Mouse (Mus musculus) brain, embryonic 14.5 days (tissue): ENCODE measurements at regions not wholly inside any gene's neighbourhood (a gene's known extent, or its start where the extent isn't known, plus 50 kb on each side); places are given as distances from the start of the nearest gene placed in this dataset.

Experiments used
- CTCF ChIP-seq: fragments of 200-500 bp; IDR thresholded peaks from 2 replicates; pipeline ENCODE4 v1.5.1; 2012; ENCODE audit warnings: inconsistent platforms, mild to moderate bottlenecking, moderate library complexity, borderline replicate concordance; ENCODE audit not compliant: insufficient read depth, insufficient read length; ENCODE audit errors: extremely low read depth
- POLR2A ChIP-seq: fragments of 200-500 bp; IDR thresholded peaks from 2 replicates; pipeline ENCODE4 v1.6.1; 2012; ENCODE audit warnings: mild to moderate bottlenecking, inconsistent platforms, borderline replicate concordance; ENCODE audit not compliant: poor library complexity, insufficient read depth, insufficient read length, severe bottlenecking; ENCODE audit errors: extremely low read depth

GRCm38 (mm10) chr9:86061230-86061629 is 219.1 kb downstream of the Tpbg start:
- no peak for TF ChIP-seq POLR2A
- no peak for TF ChIP-seq CTCF
